Mouse (Mus musculus): ENCODE data around the gene Gm5741. TPM values are rescaled to one million over a fixed set of nuclear protein-coding genes. Genes with fewer than 3 reads are reported as not detected.

The Gm5741 gene
- total RNA-seq, 2 experiments from 2014 or later, result not detected

DNA sequence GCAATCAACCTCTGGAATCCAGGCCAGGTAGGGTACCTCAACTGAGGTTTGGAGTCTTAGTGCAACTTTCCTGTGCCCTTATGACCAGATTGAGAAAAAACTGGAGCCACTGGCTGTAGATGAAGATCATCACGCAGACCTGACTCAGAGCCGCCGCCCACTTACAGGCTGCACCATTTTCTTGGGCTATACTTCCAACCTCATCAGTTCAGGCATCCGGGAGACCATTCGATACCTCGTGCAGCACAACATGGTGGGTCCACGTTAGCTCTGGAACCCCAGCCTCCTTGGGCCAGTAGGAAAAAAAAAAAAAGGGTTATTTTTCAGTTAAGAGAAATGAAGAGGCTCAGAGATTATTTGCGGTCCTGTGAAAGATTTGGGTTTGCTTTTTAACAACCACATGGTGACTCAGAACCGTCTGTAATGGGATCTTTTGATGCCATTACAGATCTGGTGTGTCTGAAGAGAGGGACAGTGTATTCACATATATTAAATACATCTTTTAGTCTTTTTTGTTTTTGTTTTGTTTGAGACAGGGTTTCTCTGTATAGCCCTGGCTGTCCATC lies 4.7 kb upstream of the Gm5741 start:
- Histone ChIP-seq H3K27ac (peak overlapping the region; percentile 93), H3K4me3 (peak overlapping the region; percentile 70)
- intact Hi-C loops (cut with DNase I), result loop anchor here (5.0 kb wide), 2 partner anchors 45 to 95 kb away; partner anchors contain the start of genes Asna1, Junb and Trir
- TF ChIP-seq CTCF (IDR thresholded peaks at IDR 0.05), result no peak
- no peak for DNase-seq (ENCODE audit: extremely low spot score in 1 of 2, low spot score in 2 of 2)

DNA sequence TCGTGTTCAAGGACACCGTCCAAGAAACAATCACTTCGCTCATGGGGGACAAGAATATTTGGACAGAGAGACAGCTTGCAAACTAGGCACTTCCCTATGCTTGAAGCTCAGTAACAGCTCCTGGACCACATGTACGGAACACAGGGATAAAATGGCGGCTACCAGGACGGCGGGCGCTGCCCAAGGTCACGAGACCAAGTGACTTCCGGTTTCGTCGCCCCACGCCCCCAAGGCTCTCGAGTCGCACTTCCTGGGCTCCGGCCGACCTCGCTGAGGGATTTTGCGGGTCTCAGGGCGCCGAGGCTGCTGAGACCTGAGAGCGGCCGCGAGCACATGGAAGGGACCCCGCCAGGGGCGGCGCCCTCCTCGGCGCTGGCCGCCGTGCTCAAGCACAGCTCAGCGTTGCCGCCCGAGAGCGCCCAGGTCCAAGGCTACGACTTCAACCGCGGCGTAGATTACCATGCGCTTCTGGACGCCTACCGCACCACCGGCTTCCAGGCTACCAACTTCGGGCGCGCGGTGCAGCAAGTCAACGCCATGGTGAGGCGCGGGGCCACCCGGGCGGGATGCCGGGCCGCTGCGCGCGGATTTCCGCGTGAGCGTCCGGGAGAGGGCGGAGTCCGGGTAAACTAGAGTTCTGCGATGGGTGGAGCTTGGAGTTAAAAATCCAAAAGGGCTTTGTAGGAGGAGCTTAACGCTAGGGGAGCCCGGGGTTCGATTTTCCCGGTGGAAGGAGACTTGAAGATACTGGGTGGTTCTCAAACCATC lies 3.9 kb upstream of the Gm5741 start, which contains the start of gene Dhps:
TSS of gene Dhps (plus strand) at position 244 of the 768 bp plus-strand sequence.
- peak; percentile 88 to 90 for DNase-seq (ENCODE audit: extremely low spot score in 1 of 2, low spot score in 2 of 2)

GRCm38 (mm10) chr8:85071041-85071440 lies 3.3 kb upstream of the Gm5741 start:
- H3K4me3 ChIP-seq, result peak overlapping the region; percentile 70
- intact Hi-C loops (cut with DNase I), result loop anchor here (5.0 kb wide), 2 partner anchors 44 to 94 kb away; partner anchors contain the start of genes Asna1, Junb and Trir
- TF ChIP-seq CTCF (IDR thresholded peaks at IDR 0.05), result no peak
- no peak for DNase-seq (ENCODE audit: extremely low spot score in 1 of 2, low spot score in 2 of 2)
- H3K27ac ChIP-seq, result peak overlapping the region; percentile 93; the same call in 1 of the 2 replicates

More for the DNA sequence above, 3.9 kb upstream of the Gm5741 start, which contains the start of gene Dhps:
- intact Hi-C loops (cut with DNase I), result loop anchor here (5.0 kb wide), 2 partner anchors 44 to 94 kb away; partner anchors contain the start of genes Asna1, Junb and Trir
- peak within 1 kb of the TSS; percentile 93 for H3K27ac ChIP-seq
- TF ChIP-seq CTCF (IDR thresholded peaks at IDR 0.05), result peak; percentile 18
- H3K4me3 ChIP-seq, result peak within 1 kb of the TSS; percentile 70

DNA sequence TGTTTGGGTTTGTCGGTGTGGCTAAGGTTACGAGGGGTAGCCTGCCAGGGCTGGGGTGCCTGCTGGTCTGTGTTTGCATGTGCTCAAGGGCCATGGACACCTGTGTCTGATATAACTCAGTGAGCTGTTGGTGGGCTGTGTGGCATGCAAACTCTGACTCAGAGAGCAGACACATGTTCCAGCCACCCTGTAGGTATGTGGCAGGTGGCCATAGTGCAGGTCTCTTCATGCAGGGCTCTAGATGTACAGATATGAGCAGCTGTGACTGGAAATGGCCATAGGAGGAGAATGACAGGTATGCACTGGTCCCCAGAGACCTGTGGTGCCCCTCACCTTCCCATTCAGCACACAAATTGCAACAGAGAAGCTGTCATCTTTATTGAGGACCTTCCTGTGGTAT lies 627 bp downstream of the Gm5741 start:
- no peak for DNase-seq (ENCODE audit: extremely low spot score in 1 of 2, low spot score in 2 of 2)
- Histone ChIP-seq H3K4me3 (no peak overlapping the region), H3K27ac (no peak overlapping the region)
- intact Hi-C loops (cut with DNase I), result no loop called here
- no peak for TF ChIP-seq CTCF (IDR thresholded peaks at IDR 0.05)

DNA sequence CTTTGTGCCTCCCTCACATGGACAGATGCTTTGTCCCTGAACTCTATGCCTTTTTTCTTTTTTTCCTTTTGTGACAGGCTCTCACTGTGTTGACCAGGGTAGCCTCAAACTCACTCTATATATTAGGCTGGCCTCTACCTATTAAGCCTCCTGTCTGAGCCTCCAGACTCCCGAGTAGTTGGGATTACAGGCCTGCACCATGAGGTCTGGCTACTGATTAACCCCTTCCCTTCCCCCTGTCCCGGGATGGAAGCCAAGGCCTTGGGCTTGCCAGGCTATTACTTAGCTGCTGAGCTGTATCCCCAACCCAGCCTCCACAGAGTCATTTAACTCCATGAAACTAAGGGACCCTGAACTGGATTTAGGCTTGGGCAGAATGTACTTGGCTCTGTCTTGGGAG lies 2.6 kb downstream of the Gm5741 start:
- DNase-seq (ENCODE audit: extremely low spot score in 1 of 2, low spot score in 2 of 2), result no peak
- no peak overlapping the region for H3K27ac ChIP-seq
- intact Hi-C loops (cut with DNase I), result no loop called here
- H3K4me3 ChIP-seq, result no peak overlapping the region
- TF ChIP-seq CTCF (IDR thresholded peaks at IDR 0.05), result no peak

- intact Hi-C loops (cut with DNase I), result no loop called here
- no peak overlapping the region for H3K4me3 ChIP-seq
- DNase-seq (ENCODE audit: extremely low spot score in 1 of 2, low spot score in 2 of 2), result no peak
- no peak overlapping the region for H3K27ac ChIP-seq
- TF ChIP-seq CTCF (IDR thresholded peaks at IDR 0.05), result no peak
Measured at GRCm38 (mm10) chr8:85062603-85063002, 5.2 kb downstream of the Gm5741 start.

DNA sequence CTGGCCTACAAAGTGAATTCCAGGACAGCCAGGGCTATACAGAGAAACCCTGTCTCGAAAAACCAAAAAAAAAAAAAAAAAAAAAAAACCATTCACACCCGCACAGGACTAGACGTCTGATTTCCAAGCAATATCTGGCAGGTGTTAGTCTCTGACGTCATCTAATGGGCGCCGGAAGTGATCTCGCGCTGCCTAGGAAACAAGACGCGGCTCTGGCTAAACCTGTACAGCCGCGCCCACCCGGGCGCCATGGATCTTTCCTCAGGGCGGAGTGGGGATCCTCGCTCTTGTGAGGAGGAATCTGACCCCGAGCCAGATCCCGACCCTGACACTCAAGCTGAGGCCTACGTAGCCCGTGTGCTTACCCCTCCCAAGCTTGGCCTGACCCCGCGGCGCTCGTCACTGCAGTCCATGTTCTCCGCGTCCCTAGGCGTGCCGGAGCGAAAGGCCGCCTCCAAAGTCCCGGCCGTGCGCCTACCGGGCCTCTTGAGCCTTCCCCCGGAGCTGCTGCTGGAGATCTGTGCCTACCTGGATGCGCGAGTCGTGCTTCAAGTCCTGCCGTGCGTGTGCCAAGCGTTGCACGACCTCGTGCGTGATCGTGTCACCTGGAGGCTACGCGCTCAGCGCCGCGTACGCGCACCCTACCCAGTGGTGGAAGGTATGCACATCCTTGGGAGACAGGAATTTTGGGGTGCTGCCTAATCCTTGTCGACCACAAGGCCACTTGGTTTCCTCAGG lies 7.7 kb downstream of the Gm5741 start, which contains the start of gene Fbxw9:
TSS of gene Fbxw9 (plus strand) at position 177 of the 738 bp plus-strand sequence.
- peak within 1 kb of the TSS; percentile 87 for H3K27ac ChIP-seq
- peak within 1 kb of the TSS; percentile 86 for H3K4me3 ChIP-seq
- intact Hi-C loops (cut with DNase I), result no loop called here
- peak; percentile 88 to 90 for DNase-seq (ENCODE audit: extremely low spot score in 1 of 2, low spot score in 2 of 2)
- no peak for TF ChIP-seq CTCF (IDR thresholded peaks at IDR 0.05)

GRCm38 (mm10) chr8:85057367-85057766 lies 10.4 kb downstream of the Gm5741 start:
- DNase-seq (ENCODE audit: extremely low spot score in 1 of 2, low spot score in 2 of 2), result no peak
- TF ChIP-seq CTCF (IDR thresholded peaks at IDR 0.05), result no peak
- no peak overlapping the region for H3K4me3 ChIP-seq
- no peak overlapping the region for H3K27ac ChIP-seq
- intact Hi-C loops (cut with DNase I), result no loop called here

DNA sequence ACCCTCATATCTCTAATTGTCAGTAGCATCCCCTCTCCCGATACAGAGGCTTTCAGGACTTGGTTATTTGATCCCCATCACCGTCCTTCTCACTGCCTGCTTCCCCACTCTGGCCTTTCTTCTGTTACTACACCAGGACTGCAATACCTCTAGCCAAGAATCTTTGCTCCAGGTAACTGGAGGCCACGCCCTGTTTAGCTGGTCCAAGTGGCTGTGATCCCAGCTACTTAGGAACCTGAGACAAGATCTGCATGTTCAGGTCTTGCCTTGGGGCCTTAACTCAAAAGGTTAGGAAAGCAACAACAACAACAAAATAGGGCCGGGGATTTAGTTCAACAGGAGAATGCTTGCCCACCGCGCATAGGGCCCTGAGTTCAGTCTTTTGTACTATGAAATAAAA lies 24.2 kb downstream of the Gm5741 start:
- Histone ChIP-seq H3K27ac (no peak overlapping the region), H3K4me3 (no peak overlapping the region)
- no peak for DNase-seq (ENCODE audit: extremely low spot score in 1 of 2, low spot score in 2 of 2)
- TF ChIP-seq CTCF (IDR thresholded peaks at IDR 0.05), result no peak
- intact Hi-C loops (cut with DNase I), result no loop called here

DNA sequence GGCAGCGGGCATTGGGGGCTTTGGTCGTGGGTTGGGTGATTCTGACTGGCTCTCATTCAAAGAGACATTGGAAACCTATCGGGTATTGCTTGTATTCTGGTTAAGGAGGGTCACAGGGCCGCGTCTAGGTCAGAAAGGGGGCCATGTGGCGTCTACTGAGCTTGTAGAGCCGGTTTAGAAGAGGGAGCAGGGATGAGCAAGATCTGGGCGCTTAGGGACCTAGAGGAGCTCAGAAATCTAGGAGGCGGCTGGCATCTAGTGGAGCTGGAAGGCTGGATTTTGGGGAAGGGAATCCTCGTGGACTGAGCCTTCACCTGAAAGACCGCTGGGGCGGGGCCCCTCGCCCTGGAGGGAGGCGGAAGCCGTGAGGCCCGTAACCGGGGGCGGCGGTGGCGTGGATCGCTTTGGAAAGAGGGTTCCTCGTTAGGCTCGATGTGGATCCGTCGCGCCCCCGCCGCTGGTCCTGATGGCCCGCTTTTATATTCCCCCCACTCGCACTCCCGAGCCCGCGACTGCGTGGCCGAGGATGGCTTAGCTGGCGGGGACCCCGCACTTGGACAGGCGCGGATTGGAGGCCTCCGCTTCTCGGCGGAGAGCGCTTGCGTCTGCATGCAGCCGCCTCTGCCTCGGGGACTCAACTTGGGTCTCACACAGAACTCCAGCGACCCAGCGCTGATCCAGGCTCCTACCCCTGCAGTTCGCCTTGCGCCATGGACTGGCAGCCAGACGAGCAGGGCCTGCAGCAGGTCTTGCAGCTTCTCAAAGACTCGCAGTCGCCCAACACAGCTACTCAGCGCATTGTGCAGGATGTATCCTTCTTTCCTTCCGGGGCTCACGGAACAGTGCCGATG lies 29.9 kb downstream of the Gm5741 start:
- no peak for TF ChIP-seq CTCF (IDR thresholded peaks at IDR 0.05)
- peak overlapping the region; percentile 98 for H3K27ac ChIP-seq
- H3K4me3 ChIP-seq, result peak overlapping the region; percentile 86
- intact Hi-C loops (cut with DNase I), result no loop called here
- DNase-seq (ENCODE audit: extremely low spot score in 1 of 2, low spot score in 2 of 2), result peak; percentile 52 to 65

DNA sequence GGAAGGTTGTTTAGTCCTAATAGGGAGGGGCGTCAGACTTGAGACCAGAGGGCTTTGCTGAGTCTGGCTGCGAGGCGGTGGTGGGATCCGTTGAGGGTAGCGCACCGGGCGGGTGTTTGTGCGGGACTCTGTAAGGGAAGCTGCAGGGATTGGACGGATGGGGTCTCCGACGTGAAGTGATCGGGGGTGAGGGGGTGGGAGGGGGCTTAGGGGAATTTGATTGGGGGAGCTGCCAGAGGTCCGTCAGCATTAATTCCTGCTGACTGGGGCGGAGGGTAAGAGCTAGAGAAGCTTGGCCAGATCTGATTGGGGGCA lies 30.5 kb downstream of the Gm5741 start:
- Histone ChIP-seq H3K4me3 (peak overlapping the region; percentile 86), H3K27ac (peak overlapping the region; percentile 98)
- intact Hi-C loops (cut with DNase I), result no loop called here
- no peak for DNase-seq (ENCODE audit: extremely low spot score in 1 of 2, low spot score in 2 of 2)
- no peak for TF ChIP-seq CTCF (IDR thresholded peaks at IDR 0.05)

Measured in left cerebral cortex, adult 2 months (tissue).